Mouse (Mus musculus) cerebellum, postnatal 25 days (tissue): ENCODE measurements at regions not wholly inside any gene's neighbourhood (a gene's known extent, or its start where the extent isn't known, plus 50 kb on each side); places are given as distances from the start of the nearest gene placed in this dataset.

Source experiments
- DNase-seq, 2 experiments: peaks; one replicate each; pipeline ENCODE4 v3.0.0; 2021; ENCODE audit warnings: mixed read lengths in 2 of 2

DNA sequence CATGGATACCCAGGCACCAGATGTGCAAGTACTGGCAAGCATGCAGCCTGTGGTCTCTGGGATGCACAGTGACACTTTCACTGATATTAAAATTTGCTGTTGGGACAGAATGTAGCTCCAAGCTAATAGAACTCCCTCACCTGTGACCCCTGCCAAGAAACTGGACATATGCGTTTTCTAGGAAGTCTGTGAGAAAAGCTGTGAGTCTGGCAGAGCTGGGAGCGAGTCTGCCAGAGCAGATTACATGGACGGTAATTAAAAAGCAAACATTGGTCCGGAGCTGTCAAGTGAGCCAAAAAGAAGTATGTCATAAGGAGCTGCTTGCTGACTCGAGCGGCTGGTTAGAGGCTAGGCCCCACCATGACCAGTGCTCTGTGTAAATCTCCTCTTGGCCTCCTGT lies 147.1 kb downstream of the Tsen15 start:
- DNase-seq, result peak in 1 of 2 experiments; percentile 28

DNA sequence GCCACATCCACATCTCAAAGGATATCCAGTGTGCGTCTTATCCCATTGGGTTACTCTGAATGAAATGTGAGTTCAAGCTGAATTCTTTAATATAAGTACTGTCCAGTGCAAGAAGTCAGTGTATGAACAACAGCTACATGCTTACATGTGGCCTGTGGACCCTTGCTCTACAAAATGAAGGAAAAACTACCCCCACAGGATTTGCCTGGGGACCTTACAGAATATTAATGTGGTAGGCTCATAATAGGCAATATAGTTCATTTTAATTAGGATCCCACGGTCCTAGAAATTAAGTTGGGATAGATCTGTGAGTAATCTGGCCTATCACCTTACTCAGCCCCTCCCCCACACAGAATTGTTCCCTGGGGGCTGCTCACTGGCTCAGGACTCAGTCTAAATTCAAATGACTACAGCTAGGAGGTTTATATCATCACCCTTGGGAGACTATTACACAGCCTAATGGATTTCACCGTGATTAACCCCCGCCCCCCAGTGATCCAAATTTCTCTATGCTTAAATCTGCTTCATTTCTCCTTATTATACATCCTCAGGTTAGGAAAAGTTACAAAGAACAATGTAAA lies 145.4 kb upstream of the 1700025G04Rik start:
- DNase-seq, result no peak

DNA sequence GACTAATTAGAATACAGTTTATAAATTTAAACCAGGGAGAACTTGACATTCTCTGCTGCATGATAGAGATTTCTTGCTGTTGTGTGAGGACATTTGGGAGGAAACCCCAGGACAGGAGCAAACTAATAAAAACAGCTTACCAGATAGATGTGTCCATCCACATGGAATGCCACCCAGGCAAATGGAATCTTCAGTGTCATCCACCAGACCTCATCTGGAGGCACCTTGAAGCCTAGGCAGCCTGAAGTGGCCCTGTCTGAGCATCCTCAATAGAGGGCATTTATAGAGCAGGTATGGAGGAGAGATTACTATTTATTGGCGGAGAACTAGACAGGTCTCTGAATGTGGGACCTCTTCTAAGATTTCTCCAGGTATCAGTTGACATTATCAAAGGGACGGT lies 144.8 kb upstream of the 1700025G04Rik start:
- no peak for DNase-seq

DNA sequence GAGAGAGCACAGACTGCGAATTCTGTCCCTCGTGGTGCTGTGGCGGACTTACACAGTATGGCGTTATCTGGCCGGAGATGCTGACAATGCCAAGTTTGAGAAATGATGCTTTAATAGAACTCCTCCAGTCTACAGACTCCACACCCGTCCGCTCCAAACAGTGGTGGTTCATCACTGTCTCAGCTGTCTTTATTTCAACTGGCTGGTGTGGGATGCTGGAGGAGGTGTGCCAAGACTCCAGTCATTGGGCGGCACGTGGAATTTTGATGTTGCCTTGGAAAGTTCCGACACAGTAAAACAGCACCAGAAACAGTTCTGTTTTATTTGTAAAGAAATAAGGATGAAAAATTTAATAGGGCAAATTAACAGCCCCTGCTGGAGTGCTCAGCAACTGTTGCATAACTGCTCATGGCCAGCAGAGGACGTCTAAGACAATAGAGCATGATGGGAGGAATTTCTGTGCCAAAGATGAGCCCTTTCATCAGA lies 141.8 kb upstream of the 1700025G04Rik start:
- peak in 1 of 2 experiments; percentile 24 for DNase-seq

DNA sequence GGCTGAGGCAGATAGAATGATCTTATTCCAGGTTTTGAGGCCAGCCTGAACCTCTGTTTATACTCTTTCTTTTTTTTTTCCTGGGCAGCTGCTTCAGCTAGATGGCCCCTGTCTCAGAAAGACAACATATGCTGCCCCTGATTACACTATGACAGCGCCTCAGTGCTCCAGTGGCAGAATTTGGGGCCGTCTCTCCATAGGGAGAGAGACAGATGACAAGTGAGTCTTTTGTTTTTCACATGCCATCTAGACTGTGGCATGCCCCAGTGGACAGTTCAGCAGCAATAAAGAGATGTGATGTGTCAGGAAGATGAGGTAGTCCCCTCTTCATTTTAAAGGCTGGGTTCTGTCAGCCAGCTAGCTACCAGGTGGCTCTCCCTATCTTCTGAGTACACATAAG lies 139.8 kb upstream of the 1700025G04Rik start:
- DNase-seq, result no peak

DNA sequence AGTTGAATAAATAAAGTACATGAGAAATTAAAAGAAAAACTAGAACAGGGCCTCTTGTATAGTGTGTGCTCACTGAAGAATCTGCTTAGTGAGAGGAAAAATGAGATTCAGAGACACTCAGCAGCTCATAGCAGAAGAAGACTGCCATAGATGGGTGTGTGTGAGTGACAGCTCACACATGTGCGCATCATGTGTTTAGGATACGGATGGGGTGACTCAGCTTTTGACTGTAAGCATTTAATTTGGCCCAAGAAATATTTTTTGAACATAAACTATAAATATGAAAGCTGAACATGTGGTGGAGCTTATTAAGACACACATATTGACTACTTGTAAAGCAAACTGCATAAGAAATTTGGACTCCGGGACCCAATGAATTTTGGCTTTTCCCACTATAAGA lies 136.1 kb upstream of the 1700025G04Rik start:
- no peak for DNase-seq

DNA sequence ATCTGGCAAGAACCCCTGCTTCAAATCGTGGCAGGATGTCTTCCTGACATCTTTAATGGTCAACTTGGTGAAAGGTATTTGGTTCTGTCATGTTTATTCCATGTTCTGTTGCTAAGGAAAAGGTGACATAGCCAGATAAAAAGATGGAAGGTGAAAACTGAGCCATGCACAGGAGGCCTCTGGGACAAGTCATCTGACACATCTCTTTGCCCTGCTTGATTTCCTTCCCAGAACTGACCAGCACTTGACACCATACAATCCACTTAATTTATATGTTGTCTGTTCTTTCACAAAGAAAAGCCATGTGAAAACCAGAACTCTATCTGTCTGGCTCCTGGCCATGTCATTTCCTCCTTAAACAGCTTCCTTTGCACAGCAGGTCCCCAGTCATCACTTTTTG lies 133.7 kb upstream of the 1700025G04Rik start:
- DNase-seq, result no peak

DNA sequence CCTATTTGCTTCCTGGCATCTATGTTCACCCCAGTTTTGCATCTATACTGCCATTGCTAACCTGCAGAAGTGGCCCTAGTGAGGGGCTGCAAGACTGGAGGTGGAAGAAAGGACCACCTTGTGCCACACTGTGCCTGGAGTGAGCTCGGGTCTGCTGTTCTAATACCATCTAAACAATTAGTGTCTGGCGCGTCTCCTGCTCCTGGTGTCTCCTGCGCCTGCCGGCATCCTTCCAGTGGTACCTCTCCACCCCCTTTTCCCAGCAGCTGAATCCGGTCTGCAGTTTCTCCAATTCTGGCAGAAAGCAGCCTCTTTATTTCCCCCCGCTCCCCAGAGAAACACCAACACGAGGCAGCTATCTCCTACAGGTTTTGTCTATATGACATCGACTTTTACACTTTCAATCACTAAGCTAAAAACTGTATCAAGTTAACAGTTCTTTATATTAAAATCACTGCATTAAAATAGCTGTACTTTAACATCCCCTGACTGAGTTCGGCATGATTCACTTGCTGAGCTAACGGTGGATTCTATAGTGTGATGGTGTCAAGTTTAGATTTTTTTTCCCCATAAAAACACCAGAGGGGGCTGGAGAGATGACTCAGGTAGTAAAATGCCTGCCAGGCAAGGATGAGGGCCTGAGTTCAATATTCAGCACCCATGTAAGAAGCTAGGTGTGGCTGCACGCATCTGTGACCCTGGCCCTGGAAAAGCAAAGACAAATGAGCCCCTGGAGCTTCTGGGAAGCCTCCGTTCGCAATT lies 131.1 kb upstream of the 1700025G04Rik start:
- DNase-seq, result no peak

DNA sequence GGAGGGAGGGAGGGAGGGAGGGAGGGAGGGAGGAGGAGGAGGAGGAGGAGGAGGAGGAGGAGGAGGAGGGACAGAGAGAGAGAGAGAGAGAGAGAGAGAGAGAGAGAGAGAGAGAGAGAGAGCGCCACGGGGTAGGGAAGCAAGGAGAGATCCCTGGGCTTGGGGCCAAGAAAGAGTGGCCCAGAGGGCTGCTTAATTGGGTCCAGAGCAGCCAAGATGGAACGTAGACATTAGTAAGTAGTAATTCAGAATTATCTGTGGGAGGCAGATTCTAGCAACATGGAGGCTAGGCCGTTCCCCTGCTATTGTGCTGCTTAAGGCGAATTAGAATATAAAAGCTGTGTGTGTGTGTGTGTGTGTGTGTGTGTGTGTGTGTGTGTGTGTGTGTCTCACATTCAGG lies 129.8 kb upstream of the 1700025G04Rik start:
- DNase-seq, result peak in 1 of 2 experiments; percentile 34

DNA sequence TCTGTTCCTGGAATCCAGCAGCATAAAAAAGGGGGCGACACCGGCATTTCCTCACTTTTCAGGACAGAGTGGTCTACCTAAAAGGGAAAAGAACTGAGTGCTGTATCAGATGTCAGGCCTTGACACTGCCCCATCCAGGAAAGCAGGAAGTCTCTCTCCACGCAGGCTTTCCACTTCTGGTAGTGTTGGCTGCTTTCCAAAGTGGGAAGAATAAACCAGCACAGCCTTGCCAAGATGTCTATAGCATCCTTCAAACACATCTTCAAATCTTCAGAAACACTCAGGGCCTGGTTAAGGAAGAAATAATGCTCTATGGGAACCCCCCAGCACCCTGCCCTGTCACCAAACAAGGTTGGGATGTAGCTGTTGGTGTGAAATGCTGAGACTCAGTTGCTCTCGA lies 127.5 kb upstream of the 1700025G04Rik start:
- DNase-seq, result peak in 1 of 2 experiments; percentile 17

DNA sequence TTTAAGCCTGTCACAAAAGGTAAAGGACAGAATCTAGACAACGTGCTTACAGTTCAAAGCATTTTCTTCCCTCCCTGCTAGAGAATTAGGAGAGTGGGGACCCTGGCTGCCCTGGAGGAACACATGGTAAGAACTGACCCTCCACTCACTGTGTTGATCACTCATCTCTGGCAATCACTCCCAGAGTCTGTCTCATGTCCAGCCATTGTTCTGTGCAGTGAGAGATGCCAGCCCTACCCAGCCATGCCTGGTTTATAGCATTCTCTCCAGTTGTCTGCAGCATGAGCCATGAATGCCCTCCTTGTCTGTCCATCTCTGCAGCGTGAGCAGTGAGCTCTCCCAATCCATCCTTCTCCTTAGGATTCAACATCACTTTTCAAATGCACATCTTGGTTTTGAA lies 124.5 kb upstream of the 1700025G04Rik start:
- no peak for DNase-seq

DNA sequence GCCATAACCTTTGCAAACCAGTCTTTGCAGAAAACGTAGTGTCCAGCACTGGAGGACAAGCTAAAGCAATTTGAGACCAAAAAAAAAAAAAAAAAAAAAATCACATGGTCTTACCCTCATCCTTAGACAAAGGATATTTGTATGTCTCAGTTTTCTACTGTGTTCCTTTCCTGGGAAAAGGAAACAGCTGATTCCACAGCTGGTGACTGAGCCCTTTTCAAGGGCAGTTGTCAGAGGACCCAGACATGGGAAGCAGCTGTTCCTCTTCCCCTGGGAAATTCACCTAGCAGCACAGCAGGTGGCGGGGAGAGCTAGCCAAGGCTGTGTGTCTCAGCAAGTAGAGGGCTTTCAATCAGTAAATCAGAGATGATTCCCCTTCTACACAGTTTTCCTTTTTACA lies 113.3 kb upstream of the 1700025G04Rik start:
- no peak for DNase-seq

DNA sequence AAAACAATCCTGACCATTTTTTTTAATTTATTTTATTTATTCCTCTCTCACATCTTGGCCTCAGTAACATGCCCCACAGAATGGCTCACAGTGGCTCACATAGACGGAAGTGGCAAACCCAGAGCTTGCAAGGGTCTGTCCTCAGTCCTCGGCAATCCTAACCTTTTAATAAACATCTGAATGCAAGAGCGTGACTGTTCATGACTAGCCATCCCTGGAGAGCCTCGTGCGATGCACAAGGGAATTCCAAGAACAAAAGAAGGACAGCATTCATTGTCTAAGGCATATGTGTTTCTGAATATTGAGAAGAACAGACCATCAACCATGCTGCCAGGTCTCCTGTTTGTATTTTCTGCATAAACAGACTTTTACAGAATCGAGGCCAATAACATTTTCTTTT lies 98.8 kb upstream of the 1700025G04Rik start:
- DNase-seq, result no peak

DNA sequence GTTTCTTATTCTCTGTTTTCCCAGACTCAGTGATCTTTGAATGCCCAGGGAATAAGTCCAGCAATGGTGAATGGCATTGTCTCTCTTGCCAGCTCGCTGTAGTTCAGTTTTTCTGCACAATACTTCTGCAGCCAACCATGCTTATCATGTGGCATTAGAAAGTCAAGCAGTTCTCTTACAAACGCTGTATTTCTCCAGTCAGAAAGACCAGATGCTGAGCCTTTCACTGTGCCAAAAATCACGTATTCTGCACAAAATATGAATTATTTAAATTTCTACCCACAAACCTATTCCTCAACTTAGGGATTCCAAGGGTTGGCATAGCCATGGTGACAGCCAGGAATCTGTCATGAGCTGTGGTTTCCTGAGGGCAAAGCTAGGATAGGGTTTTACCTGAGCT lies 95.0 kb upstream of the 1700025G04Rik start:
- DNase-seq, result no peak

DNA sequence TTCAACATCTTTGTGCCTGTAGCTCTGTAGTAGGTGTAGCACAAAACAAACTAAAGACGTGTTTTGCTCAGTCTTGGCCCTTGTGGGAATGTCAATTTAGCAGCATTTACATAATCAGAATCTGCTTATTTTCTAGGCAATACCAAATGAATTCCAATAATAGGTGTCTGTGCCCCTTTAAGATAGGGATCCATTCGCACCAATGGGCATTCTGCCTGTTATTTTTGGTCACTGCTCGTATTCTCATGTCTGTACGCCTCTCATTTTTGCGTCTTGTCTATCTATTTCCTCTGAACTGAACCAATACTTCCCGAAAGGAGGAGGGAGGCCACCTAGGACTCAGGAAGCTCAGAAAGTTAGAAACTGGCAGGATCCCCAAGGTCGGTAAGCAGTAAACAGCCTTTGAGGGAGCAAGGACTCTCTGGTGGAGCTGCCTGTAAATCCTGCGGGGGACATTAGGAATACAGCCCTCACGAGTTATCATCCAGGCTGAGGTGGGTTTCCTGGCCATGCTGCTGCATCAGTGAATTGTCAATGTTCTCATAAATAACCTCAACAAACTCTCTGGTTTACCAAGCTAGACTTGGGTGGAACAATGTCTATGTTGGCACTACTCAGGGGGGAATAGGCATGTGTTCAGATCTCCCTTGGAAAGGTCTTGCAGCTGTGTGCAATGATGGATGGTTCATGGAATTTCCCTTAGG lies 86.5 kb upstream of the 1700025G04Rik start:
- no peak for DNase-seq

DNA sequence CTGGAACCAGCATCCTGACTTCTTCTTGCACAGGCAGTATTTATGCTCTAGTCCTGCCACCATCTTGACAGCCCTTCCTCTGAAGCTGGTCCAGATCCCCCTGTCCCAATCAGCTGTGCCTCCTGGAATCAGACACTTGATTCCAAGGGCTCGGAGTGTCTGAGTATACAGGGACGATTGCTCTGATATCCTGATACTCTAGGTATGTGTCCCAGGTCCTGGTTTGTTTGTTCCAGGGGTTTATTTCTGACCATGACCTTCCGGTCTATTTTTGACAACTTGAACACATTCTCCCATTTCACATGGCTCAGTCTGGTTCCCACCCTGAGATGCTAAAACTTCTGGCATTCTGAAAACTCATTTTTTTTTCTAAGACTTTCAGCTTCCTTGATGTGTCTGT lies 85.8 kb upstream of the 1700025G04Rik start:
- no peak for DNase-seq

DNA sequence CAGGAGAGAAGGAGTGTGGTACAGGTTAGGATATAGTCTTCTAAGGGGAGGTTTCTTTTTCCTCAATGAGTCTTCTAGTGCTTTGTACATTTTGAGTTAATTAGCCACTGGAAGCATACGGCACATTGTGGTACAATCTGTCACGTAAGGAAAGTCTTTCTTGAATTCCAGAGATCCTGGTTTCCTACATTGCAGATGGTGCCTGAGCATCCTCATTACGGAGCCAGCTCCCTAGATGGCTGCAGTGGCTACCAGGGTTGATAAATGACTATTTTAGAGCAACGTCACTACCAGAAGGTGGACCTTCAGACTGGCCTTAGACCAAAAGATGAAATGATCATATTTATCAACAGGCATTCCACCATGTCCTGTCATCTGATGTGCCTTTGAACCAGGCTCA lies 84.5 kb upstream of the 1700025G04Rik start:
- no peak for DNase-seq

DNA sequence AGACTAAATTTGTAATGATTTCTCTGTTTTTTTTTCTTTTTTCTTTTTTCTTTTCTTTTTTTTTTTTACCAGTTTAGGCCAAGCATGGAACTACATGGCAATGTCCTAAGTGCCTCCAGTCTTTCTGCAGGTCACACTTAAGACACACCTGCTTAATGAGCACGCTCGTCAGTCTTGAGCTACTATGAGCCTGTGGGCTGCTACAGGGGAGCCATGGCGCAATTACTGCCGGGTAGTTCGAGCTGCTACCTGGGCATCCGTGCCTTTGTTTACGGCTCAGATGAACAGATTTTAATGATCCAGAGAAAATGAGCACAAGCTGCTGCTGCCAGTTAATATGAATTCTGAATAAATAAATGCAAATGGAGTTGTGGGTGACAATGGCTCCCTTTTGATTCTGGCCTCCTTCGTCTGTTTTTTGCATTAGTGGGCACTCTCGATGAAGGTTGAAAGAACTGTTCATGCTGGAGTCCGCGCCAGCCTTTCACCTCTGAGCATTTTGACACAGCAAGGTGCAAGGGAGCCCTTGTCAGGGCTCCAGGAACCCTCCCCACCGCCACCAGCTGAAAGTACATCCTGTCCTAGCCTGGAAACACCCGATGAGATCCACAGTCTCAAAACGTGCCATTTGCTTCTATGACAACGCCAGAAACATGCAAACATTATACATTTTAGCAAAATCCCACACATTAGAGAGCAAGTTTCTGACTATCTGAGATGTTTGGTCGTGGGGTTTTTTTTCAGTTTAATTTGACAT lies 81.3 kb upstream of the 1700025G04Rik start:
- peak; percentile 66 to 71 for DNase-seq

DNA sequence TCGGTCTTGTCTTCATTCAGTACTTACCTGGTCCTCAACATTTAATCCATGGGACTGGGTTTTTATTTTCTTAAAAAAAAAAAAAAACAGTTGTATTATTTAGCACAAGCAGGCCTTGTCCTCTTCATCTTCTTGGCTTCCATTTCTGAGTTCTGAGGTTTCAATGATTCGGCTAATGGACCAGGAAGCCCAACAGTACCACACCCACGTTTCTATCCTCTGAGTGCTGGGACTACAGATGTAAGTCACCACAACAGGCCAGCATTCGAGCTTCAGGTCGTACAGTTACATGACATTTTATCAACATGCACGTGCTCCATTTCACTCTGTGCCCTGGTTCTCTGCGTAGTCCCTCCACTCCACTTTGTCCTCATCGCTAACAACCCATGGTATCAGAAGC lies 80.7 kb upstream of the 1700025G04Rik start:
- no peak for DNase-seq

DNA sequence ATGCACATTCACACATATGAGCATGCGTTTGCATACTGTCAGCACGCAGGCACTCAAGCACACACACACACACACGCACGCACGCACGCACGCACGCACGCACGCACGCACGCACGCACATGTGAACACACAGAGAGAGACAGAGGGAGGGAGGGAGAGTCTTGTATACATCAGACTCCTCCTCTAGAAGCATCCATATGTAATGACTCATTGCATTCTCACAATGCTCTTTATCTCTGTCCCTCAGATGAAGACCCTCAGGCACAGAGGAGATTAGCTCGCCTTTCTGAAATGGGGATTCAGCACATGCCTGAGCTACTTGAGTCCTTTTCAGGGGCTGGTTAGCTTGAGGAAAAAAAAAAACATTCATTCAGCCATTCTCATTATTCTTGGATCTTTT lies 79.6 kb upstream of the 1700025G04Rik start:
- DNase-seq, result no peak

DNA sequence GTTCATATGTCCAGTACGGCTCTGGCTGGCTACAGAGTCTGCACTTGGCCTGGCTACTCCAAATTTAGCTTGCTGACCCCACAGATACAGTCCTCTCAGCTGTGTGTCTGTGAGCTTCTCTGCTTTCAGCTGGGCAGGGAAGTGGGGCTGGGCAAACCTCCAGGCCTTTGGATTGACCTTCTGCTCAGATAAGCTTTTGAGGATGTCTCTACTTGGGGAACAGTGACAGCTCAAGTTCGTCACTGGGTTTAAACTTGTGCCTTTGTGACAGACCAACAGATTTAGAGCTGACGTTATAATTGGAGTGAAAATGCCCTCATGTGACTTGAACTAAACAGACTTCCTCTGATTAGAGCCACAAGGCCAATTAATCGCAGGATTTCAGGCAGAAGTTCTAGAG lies 78.4 kb upstream of the 1700025G04Rik start:
- DNase-seq, result peak; percentile 37 to 59

DNA sequence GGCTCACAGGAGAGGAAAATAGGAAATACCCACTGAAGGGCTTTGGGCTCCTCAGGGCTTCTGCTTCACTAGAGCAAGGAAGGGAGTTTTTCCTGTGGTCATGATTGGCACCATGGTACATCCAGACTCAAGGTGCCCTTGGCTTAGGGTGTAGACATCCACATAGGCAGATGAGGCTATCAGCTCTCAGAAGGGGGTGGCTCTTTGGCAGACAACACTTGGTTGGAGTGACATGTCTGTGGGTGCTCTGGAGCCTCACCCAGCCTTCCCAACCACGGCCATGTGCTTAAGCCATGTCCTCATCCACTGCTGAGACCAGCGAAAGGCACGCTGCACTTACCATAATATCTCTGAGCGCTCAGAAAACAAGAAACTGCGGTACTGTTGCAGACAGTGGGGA lies 77.8 kb upstream of the 1700025G04Rik start:
- no peak for DNase-seq

DNA sequence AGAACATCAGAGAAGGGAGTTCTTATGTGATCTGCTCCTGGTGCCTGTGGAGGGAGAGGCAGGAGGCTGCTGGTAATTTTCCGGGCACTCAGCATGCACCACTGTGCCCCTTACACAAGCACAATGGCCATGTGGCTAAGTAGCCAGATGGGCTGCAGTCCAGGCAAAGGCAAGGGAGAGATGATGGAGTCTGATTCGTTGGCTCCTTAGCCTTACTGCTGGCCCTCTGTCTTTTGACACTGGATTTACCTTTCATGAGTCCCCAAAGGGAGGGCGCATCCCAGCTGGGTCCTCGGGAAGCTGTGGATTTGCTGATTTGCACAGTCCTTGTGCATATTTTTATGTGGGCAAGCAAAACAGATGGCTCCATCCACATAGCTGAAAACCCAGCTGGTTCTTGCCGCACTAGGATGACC lies 75.6 kb upstream of the 1700025G04Rik start:
- peak; percentile 76 for DNase-seq
